Mouse (Mus musculus) left cerebral cortex, adult 8-10 months (tissue): ENCODE results near the gene Klhl8. TPM values are rescaled to one million over a fixed set of nuclear protein-coding genes. Genes with fewer than 3 reads are reported as not detected.

Source experiments
- DNase-seq, 2 experiments: peaks; one replicate each; pipeline ENCODE4 v3.0.0; 2022; ENCODE audit warnings: low spot score in 2 of 2
- total RNA-seq, 4 experiments: library from RNA; stranded (reverse); gene quantifications; 2 replicates each; pipeline ENCODE4 v1.2.4; 2022

The Klhl8 gene
- total RNA-seq, 4 experiments from 2014 or later = 29.0 to 30.6 (median 30.3) TPM

DNA sequence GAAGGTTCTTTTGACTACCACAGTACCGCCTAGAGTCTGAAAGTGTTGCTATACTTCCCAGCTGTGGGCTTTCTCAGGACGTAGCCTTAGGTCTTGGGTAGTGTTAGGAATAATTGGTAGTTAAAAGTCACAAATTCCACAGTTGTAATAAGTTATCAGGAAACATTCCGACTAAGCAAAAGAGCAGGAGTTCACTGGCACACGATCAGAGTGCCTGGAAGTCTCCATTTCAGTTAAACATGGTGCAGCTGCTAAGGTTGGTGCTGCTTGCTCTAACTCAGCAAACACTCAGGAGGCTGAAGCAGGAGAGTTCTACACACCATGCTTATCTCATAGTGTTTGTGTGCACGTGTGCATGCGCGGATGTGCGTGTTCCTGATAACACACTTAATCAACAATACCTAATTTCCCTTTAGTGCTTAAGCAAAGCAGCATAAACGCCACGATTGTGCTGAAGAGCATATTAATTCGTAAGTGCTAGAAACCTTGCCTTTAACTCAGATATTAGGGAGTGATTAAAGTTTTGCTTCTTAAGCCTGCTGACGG is 97.0 kb downstream of the Klhl8 start:
- DNase-seq = no peak

DNA sequence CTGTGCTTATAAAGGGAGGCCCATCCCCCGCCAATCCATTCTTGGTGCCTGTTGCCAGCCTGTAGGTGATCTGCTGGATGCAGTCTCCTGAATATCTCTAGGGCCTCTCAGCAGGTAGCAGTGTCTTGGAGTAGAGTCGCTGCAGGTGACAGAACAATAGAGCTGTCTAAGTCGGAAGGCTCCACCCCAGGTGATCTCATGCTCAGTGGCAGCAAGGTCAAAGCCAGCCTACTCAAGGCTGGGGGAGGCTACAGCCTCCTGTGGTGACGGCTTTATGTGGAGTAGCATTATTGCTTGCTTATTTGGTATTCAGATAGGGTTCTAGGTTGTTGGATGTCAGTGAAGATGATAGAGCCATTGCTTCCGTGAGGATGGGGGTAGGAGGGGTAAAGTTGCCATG is 97.8 kb downstream of the Klhl8 start:
- DNase-seq = no peak

Other genes with a start within 250 kb of the Klhl8 start
- 10 to 100 TPM; 14.5 to 17.8 (median 15.7) TPM for gene Aff1, start 218.9 kb downstream of the Klhl8 start, total RNA-seq
- gene Hsd17b13, start 66.2 kb upstream of the Klhl8 start, total RNA-seq = under 1 TPM in 1 of 4 experiments, not detected in 3; 0.46 TPM
- 10 to 100 TPM; 52.4 to 53.9 (median 52.8) TPM for gene Hsd17b11, start 110.7 kb upstream of the Klhl8 start, total RNA-seq
- gene Nudt9, start 135.0 kb upstream of the Klhl8 start, total RNA-seq = 10 to 100 TPM; 62.8 to 69.5 (median 65.8) TPM
- not detected for gene Gm17660, start 166.3 kb upstream of the Klhl8 start, total RNA-seq
- 1,000 to 10,000 TPM; 1,561 to 1,708 (median 1,583) TPM for gene Sparcl1, start 202.5 kb upstream of the Klhl8 start, total RNA-seq